Mouse (Mus musculus): ENCODE results near the gene Trp53bp2. TPM values are rescaled to one million over a fixed set of nuclear protein-coding genes. Genes with fewer than 3 reads are reported as not detected.
A peak's percentile ranks its signal among the peaks of the same experiment; 100 is the strongest.

Trp53bp2 gene
- total RNA-seq, 2 experiments from 2014 or later, result 9.0 to 20.1 TPM

GRCm38 (mm10) chr1:182406621-182407020 lies 2.4 kb upstream of the Trp53bp2 start:
- no peak for ATAC-seq (ENCODE audit: poor library complexity, severe bottlenecking)

- ATAC-seq (ENCODE audit: poor library complexity, severe bottlenecking), result no peak
Observed at GRCm38 (mm10) chr1:182408243-182408642, 729 bp upstream of the Trp53bp2 start.

- ATAC-seq (ENCODE audit: poor library complexity, severe bottlenecking), result peak; percentile 39
Observed at GRCm38 (mm10) chr1:182409401-182410173, 615 bp downstream of the Trp53bp2 start.

DNA sequence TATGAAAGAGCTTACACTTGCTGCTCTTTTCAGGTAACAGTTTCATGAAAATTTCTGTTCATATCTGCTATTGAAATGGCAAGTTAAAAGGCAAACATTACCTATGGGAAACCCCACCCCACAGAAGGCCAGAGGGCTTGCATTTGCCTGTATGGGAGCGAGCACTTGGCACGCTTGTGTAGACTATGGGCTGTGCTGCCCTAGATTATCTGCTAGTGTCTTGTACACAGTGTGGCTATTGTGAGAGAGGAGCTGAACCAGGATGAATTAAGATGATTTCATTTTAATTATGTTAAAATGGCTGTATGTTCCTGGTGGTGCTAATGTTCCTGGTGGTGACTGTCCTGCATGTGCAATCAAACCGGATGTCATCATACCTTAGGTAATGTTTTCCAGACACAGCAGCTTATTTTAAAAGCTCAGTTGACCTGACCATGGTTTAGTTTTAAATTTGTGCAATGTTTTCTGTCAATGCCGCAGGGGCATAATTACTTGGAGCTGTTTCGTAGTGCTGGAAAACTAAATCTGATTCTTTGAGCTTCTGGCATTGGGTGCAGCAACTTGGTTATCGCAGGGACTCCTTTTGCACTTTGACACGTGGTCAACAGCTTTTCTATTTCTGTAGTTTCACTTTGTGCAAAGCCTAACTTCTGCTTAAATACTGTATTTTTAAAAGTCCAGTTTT lies 3.8 kb downstream of the Trp53bp2 start:
- no peak for ATAC-seq (ENCODE audit: poor library complexity, severe bottlenecking)

- no peak for ATAC-seq (ENCODE audit: poor library complexity, severe bottlenecking)
Observed at GRCm38 (mm10) chr1:182419481-182419880, 10.5 kb downstream of the Trp53bp2 start.

- ATAC-seq (ENCODE audit: poor library complexity, severe bottlenecking), result no peak
Observed at GRCm38 (mm10) chr1:182424274-182424673, 15.3 kb downstream of the Trp53bp2 start.

- ATAC-seq (ENCODE audit: poor library complexity, severe bottlenecking), result no peak
Observed at GRCm38 (mm10) chr1:182425176-182425575, 16.2 kb downstream of the Trp53bp2 start.

DNA sequence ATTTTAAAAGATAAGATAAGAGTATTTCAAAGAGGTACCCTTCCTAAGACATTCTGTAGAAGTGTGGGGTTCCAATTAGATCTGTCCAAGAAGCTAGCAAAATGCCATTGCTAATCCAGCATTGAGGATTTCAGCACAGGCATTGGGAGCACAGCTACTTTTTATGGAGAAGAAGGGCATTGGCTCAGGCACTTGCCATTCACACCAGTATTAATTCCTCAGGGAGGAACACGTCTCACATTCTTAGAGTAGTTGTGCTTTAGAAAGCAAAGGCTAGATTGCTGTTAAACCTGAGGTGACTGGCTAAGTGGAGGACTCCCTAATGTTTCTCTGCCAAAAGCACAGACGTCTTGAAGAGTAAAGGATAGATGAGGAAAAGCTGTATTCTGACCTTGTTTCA lies 17.5 kb downstream of the Trp53bp2 start:
- ATAC-seq (ENCODE audit: poor library complexity, severe bottlenecking), result no peak

DNA sequence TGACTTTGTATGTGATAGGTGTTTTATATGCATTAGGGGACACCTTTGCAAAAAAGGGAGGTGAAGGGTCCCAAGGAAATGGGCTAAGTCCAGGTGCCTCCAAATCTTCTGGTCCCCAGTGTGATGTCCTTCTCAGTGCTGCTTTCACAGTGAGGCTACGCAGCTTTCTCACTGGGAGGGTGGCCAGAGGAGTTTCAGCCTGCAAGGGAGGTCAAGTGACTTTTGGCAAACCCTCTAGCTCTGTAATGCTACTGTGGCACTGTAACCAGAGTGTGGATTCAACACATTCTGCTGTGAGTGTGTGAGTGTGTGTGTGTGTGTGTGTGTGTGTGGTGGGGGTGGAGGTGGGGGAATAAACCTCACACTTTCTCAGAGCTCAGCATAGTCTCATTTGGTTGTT lies 18.5 kb downstream of the Trp53bp2 start:
- ATAC-seq (ENCODE audit: poor library complexity, severe bottlenecking), result no peak

DNA sequence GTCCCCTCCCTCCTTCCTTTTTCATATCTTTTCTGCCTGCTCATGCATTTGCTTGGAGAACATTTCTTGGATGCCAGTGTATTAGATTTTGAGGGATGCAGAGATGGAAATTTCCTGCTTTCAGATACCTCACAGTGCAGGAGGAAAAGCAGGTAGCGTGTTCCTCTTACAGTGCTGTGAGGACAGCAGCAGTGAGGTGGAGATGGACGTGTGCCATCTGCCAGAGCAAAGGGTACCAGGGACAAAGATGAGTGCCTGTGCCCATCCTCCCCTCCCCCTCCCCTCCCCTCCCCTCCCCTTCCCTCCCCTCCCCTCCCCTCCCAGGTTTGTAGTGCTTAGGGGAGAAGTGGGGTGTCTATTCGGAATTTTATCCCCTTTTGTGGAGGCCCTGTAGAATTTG lies 20.9 kb downstream of the Trp53bp2 start:
- no peak for ATAC-seq (ENCODE audit: poor library complexity, severe bottlenecking)

GRCm38 (mm10) chr1:182430676-182431075 lies 21.7 kb downstream of the Trp53bp2 start:
- ATAC-seq (ENCODE audit: poor library complexity, severe bottlenecking), result no peak

GRCm38 (mm10) chr1:182432059-182432458 lies 23.1 kb downstream of the Trp53bp2 start:
- ATAC-seq (ENCODE audit: poor library complexity, severe bottlenecking), result peak; percentile 54

GRCm38 (mm10) chr1:182436746-182437145 lies 27.8 kb downstream of the Trp53bp2 start:
- ATAC-seq (ENCODE audit: poor library complexity, severe bottlenecking), result no peak

DNA sequence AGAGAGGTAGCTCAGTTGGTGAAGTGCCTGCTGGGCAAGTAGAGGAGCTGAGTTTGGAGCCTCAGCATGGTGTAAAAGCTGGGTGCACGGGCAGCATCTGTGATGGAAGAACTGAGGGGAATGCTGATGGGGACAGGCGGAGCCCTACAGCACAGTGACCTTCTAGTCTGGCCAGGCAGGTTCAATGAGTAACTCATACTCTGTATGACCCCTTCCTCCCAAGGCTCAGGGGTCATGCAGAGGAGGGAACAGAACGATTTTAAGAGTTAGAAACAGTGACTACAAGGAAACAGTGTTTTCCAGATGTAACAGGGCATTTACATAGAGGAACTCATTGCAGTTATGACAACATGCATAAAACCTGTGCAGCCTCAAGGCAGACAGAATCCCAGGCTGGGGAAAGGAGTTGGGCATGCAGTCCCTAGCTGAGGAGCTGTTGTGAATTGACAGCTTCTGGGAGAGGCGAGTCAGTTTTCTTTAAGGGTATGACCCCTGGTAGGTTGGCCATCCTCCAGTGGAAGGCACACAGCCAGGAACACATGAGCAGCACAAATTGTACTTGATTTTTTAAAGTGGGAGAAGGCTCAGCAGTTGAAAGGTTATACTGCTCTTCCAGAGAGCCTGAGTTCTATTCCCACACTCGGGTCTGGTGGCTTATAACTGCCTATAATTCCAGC lies 30.7 kb downstream of the Trp53bp2 start:
- no peak for ATAC-seq (ENCODE audit: poor library complexity, severe bottlenecking)

- no peak for ATAC-seq (ENCODE audit: poor library complexity, severe bottlenecking)
Observed at GRCm38 (mm10) chr1:182441791-182442473, 33.0 kb downstream of the Trp53bp2 start.

DNA sequence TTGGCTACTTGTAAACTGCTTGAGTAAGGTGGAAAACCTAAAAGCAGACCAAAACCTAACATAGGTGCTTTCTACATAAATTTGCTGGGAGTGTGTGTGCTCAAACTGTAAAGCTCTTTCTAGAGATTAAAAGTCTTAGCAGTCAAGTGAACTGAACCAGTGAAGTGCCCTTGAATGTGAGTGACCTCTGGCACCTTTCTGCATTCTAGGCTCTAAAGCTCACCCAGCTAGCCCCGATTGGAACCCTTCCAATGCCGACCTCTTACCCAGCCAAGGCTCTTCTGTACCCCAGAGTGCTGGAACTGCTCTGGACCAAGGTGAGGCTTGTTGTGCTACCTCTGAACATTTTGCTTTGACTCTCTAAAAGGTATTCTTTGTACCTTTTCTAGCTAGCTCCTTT lies 35.1 kb downstream of the Trp53bp2 start:
- ATAC-seq (ENCODE audit: poor library complexity, severe bottlenecking), result no peak

- no peak for ATAC-seq (ENCODE audit: poor library complexity, severe bottlenecking)
Observed at GRCm38 (mm10) chr1:182448276-182449035, 39.5 kb downstream of the Trp53bp2 start.

GRCm38 (mm10) chr1:182452473-182452872 lies 43.5 kb downstream of the Trp53bp2 start:
- ATAC-seq (ENCODE audit: poor library complexity, severe bottlenecking), result no peak

- no peak for ATAC-seq (ENCODE audit: poor library complexity, severe bottlenecking)
Observed at GRCm38 (mm10) chr1:182455080-182455479, 46.1 kb downstream of the Trp53bp2 start.

DNA sequence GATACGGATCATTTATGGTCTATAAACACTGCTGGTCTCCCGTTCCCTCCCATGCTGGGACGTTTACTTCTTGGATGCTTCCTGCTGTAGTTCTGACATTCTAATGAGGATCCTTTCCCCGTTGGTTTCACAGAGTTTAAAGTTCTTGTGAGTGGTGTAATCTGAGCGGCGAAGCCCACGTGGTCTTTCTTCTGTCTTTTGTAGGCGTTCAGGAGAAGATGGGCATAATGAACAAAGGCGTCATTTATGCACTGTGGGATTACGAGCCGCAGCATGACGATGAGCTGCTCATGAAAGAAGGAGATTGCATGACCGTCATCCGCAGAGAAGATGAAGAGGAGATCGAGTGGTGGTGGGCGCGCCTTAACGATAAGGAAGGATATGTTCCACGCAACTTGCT lies 49.6 kb downstream of the Trp53bp2 start:
- no peak for ATAC-seq (ENCODE audit: poor library complexity, severe bottlenecking)

Data from megakaryocyte, adult 5-6 weeks (primary cell).